Mouse (Mus musculus) forebrain, embryonic 14.5 days (tissue): ENCODE results near the gene Kcnq5. TPM values are rescaled to one million over a fixed set of nuclear protein-coding genes. Genes with fewer than 3 reads are reported as not detected.

Experiments used
- ATAC-seq: fragments of 200-750 bp; cut with Nextera tagmentation; 2 replicates; pipeline ENCODE4 v1.8.0; 2017; ENCODE audit warnings: mild to moderate bottlenecking, moderate library complexity
- DNase-seq: peaks from one replicate; pipeline ENCODE4 v3.0.0-alpha.2; 2015; ENCODE audit warnings: low spot score
- H3K27ac ChIP-seq: fragments of 300-500 bp; sonication (generic); 2 replicates; pipeline ENCODE4 v1.5.1; 2014; ENCODE audit warnings: low read depth, mild to moderate bottlenecking, control low read depth, low read length, moderate library complexity
- H3K27me3 ChIP-seq: fragments of 300-500 bp; sonication (generic); replicated peaks from 2 replicates; pipeline ENCODE4 v1.6.1; 2014; ENCODE audit warnings: low read length, control low read depth, mixed read lengths; ENCODE audit not compliant: control insufficient read depth, insufficient read depth
- H3K36me3 ChIP-seq: fragments of 300-500 bp; sonication (generic); 2 replicates; pipeline ENCODE4 v1.6.1; 2014; ENCODE audit warnings: low read length, control low read depth; ENCODE audit not compliant: control insufficient read depth, insufficient read depth
- H3K4me1 ChIP-seq: fragments of 300-500 bp; sonication (generic); 2 replicates; pipeline ENCODE4 v1.6.1; 2014; ENCODE audit warnings: antibody characterized with exemption, low read length, control low read depth; ENCODE audit not compliant: control insufficient read depth, insufficient read depth
- H3K4me2 ChIP-seq: fragments of 300-500 bp; sonication (generic); 2 replicates; pipeline ENCODE4 v1.6.1; 2014; ENCODE audit warnings: mild to moderate bottlenecking, control low read depth, low read length
- H3K4me3 ChIP-seq: fragments of 300-500 bp; sonication (generic); 2 replicates; pipeline ENCODE4 v1.5.1; 2014; ENCODE audit warnings: low read depth, low read length, control low read depth
- H3K9ac ChIP-seq: fragments of 300-500 bp; sonication (generic); 2 replicates; pipeline ENCODE4 v1.6.1; 2014; ENCODE audit warnings: mild to moderate bottlenecking, low read length, control low read depth, moderate library complexity
- H3K9me3 ChIP-seq: fragments of 300-500 bp; sonication (generic); replicated peaks from 2 replicates; pipeline ENCODE4 v1.6.1; 2016; ENCODE audit warnings: low read length, control low read depth, mixed read lengths; ENCODE audit not compliant: control insufficient read depth
- WGBS: fragments of 180-500 bp; shearing (Covaris S2); extraction: QIAGEN DNeasy Blood & Tissue Kit; methylation state at CpG from one replicate; pipeline ENCODE4 v1.1.7; 2014; 5-methylcytosine and 5-hydroxymethylcytosine counted together
- polyA plus RNA-seq: library from polyadenylated mRNA; unstranded; fragments of >200 nt; fragmentation: Nextera tagmentation; extraction: Ambion mirVana; gene quantifications from 2 replicates; pipeline ENCODE4 v1.2.1, GENCODE M21; 2014

Kcnq5 gene
- polyA plus RNA-seq, 1 experiment from 2014 or later, result 0.93 TPM

- no peak overlapping the region for H3K27ac ChIP-seq
- peaks cover 7% of the 10 kb centered on the region; the same call in 1 of the 2 replicates for H3K27me3 ChIP-seq
- ATAC-seq (no peak), DNase-seq (peak; percentile 16)
- peak overlapping the region; percentile 64; the same call in 1 of the 2 replicates for H3K4me3 ChIP-seq
- peaks cover 9% of the 10 kb centered on the region; the same call in 1 of the 2 replicates for H3K4me1 ChIP-seq
- peak overlapping the region; percentile 77 for H3K4me2 ChIP-seq
- no peak overlapping the region for H3K9ac ChIP-seq
- WGBS, result 35% methylated on average over 8 of the region's 8 CpGs
- no peaks in the 10 kb centered on the region for H3K9me3 ChIP-seq
- no peaks in the 10 kb centered on the region for H3K36me3 ChIP-seq
These were observed 2.0 kb downstream of the Kcnq5 start for GRCm38 (mm10) chr1:21959648-21960285.

- whole genome bisulfite sequencing, result 66% methylated on average over 4 of the region's 4 CpGs
- Histone ChIP-seq H3K27ac (no peak overlapping the region), H3K27me3 (peaks cover 5% of the 10 kb centered on the region; the same call in 1 of the 2 replicates), H3K36me3 (no peaks in the 10 kb centered on the region), H3K4me3 (no peak overlapping the region), H3K9me3 (no peaks in the 10 kb centered on the region), H3K9ac (no peak overlapping the region), H3K4me2 (no peak overlapping the region), H3K4me1 (peaks cover 9% of the 10 kb centered on the region; the same call in 1 of the 2 replicates)
- ATAC-seq (no peak), DNase-seq (no peak)
These were observed 3.7 kb downstream of the Kcnq5 start for GRCm38 (mm10) chr1:21958013-21958412.

GRCm38 (mm10) chr1:21940831-21941230, 20.9 kb downstream of the Kcnq5 start:
- H3K36me3 ChIP-seq, result no peaks in the 10 kb centered on the region

DNA sequence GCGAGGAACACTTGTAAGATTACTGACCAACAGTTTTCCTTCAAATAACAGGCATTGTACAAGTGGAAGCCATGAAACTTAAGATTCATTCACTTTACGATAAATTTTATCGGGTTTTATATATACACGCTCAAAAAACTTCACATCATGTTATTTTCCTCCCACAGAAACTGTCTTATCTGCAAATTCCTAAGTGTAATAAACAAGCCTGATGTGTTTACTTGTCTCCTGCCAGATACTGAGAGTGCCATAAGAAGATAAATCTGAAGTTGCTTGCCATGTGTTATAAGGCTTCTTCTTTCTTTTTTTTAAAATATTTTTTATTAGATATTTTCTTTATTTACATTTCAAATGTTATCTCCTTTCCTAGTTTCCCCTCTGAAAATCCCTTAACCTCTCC, 34.6 kb downstream of the Kcnq5 start:
- WGBS, result 94% methylated on average over 4 of the region's 4 CpGs
- DNase-seq (no peak), ATAC-seq (no peak)
- H3K27ac ChIP-seq, result no peak overlapping the region
- no peaks in the 10 kb centered on the region for H3K36me3 ChIP-seq
- H3K4me3 ChIP-seq, result no peak overlapping the region
- no peak overlapping the region for H3K4me2 ChIP-seq
- H3K27me3 ChIP-seq, result no peaks in the 10 kb centered on the region
- H3K4me1 ChIP-seq, result no peaks in the 10 kb centered on the region
- H3K9ac ChIP-seq, result no peak overlapping the region
- no peaks in the 10 kb centered on the region for H3K9me3 ChIP-seq

More at GRCm38 (mm10) chr1:21940831-21941230, 20.9 kb downstream of the Kcnq5 start:
- H3K4me3 ChIP-seq, result no peak overlapping the region
- H3K9ac ChIP-seq, result no peak overlapping the region
- H3K9me3 ChIP-seq, result no peaks in the 10 kb centered on the region
- no peak for DNase-seq
- ATAC-seq, result no peak
- no peaks in the 10 kb centered on the region for H3K27me3 ChIP-seq
- WGBS, result 89% methylated on average over 4 of the region's 4 CpGs
- H3K27ac ChIP-seq, result no peak overlapping the region
- no peak overlapping the region for H3K4me2 ChIP-seq
- H3K4me1 ChIP-seq, result no peaks in the 10 kb centered on the region

DNA sequence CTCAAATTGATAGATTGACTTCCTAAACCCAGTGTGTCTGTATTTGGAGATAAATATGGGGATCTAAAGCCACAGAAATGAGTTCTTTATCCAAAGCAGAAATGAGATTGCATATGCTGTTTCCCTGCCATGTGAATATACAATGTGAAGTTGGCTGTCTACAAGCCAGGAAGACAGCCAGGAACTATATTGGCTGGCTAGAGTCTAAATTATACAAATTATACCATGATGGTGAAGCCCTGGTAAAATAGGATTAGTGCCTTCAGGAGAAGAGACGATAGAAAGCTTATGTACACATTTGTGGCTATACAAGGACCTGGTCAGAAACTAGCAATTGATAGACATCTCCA, 38.5 kb downstream of the Kcnq5 start:
- no peak overlapping the region for H3K4me2 ChIP-seq
- no peaks in the 10 kb centered on the region for H3K9me3 ChIP-seq
- H3K4me3 ChIP-seq, result no peak overlapping the region
- no peak for ATAC-seq
- 72% methylated on average over 1 of the region's 1 CpGs for WGBS
- no peaks in the 10 kb centered on the region for H3K27me3 ChIP-seq
- no peak overlapping the region for H3K9ac ChIP-seq
- no peaks in the 10 kb centered on the region for H3K4me1 ChIP-seq
- H3K36me3 ChIP-seq, result no peaks in the 10 kb centered on the region
- no peak overlapping the region for H3K27ac ChIP-seq
- DNase-seq, result peak; percentile 27

GRCm38 (mm10) chr1:21922578-21923292, 39.0 kb downstream of the Kcnq5 start:
- Histone ChIP-seq H3K4me2 (no peak overlapping the region), H3K27me3 (no peaks in the 10 kb centered on the region), H3K4me3 (no peak overlapping the region), H3K4me1 (no peaks in the 10 kb centered on the region), H3K27ac (no peak overlapping the region), H3K36me3 (no peaks in the 10 kb centered on the region), H3K9ac (no peak overlapping the region), H3K9me3 (no peaks in the 10 kb centered on the region)
- no peak for ATAC-seq
- peak; percentile 49 for DNase-seq
- WGBS, result 78% methylated on average over 8 of the region's 8 CpGs

DNA sequence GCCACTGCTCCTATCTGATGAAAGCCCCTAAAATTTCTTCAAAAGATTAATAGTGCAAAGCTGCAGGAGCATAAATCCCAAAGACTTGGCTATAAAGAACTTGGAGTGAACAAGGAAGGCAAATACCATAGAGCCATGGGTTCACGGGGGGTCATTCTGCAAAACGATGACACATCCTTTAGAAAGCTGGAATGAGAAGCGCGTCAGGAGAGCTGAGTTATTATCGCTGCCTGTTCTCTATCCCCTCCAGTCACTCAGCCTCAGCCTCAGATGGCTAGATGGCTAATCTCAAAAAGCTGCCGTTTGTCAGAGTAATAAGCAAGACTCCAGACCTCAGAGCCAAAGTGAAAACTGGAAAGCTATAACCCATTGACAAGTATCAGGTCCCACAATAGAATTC, 42.5 kb downstream of the Kcnq5 start:
- ATAC-seq, result no peak
- Histone ChIP-seq H3K27ac (no peak overlapping the region), H3K9ac (no peak overlapping the region)

DNA sequence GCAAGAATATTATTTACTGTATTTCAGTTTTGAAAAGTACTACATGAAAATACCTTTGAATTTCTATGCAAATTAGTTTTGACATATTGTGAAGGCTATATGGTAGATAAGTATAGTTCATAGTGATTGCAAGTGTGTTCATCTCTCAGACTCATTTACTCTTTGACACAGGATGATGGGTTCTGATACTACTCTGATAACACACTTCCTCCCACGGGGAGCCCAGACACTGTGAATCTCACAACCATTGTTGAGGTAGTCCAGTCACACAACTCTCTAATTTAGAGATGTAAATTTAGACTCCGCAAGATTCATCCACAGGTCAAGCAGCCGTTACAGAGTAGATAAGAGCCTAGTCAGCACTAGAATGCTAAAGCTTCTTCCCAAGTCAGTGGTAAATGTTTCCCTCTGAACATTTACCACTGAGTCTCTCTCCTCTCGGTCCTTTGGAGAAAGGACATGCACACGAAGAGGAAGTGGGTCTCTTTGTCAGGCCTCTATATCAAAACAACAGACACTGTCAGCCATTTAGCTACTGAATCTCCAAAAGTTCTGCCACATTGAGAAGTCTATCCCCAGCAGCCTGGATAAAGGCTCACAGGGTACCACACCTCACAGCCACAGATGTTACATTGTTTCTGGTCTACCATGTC, 65.5 kb downstream of the Kcnq5 start:
- Histone ChIP-seq H3K36me3 (no peaks in the 10 kb centered on the region), H3K9me3 (no peaks in the 10 kb centered on the region), H3K4me3 (no peak overlapping the region), H3K4me1 (no peaks in the 10 kb centered on the region), H3K9ac (no peak overlapping the region), H3K4me2 (no peak overlapping the region), H3K27me3 (no peaks in the 10 kb centered on the region), H3K27ac (no peak overlapping the region)
- ATAC-seq, result no peak
- no peak for DNase-seq
- 83% methylated on average over 5 of the region's 5 CpGs for WGBS

More for the DNA sequence above, 42.5 kb downstream of the Kcnq5 start:
- H3K36me3 ChIP-seq, result no peaks in the 10 kb centered on the region
- H3K9me3 ChIP-seq, result no peaks in the 10 kb centered on the region
- peak; percentile 5 for DNase-seq
- no peaks in the 10 kb centered on the region for H3K27me3 ChIP-seq
- H3K4me1 ChIP-seq, result no peaks in the 10 kb centered on the region
- H3K4me2 ChIP-seq, result no peak overlapping the region
- 69% methylated on average over 6 of the region's 6 CpGs for WGBS
- H3K4me3 ChIP-seq, result no peak overlapping the region

DNA sequence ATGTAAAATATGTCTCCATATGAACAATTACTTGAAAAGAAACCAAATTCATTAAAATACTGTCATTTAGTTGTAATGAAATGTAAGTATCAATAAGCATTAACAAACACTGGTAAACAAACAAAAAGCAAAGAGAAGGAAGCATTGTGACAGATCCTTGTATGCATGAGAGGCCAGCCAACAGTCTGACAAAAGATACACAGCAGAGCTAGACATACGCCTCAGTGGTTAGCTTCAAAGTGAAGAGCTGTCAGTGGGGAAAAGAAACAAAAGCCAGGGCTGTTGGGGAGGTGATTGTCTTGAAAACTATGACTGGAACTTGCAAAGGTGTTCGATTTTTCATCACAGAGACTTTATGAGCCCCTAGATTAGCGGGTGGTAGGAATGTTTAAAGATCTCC, 78.0 kb downstream of the Kcnq5 start:
- Histone ChIP-seq H3K9me3 (no peaks in the 10 kb centered on the region), H3K27ac (no peak overlapping the region), H3K9ac (no peak overlapping the region), H3K27me3 (no peaks in the 10 kb centered on the region), H3K4me3 (no peak overlapping the region), H3K4me1 (no peaks in the 10 kb centered on the region), H3K4me2 (no peak overlapping the region), H3K36me3 (no peaks in the 10 kb centered on the region)
- DNase-seq (no peak), ATAC-seq (no peak)
- WGBS, result 57% methylated on average over 3 of the region's 3 CpGs
